Mouse (Mus musculus): ENCODE data around the gene Tnni3. TPM values are rescaled to one million over a fixed set of nuclear protein-coding genes. Genes with fewer than 3 reads are reported as not detected.

Gene Tnni3
- total RNA-seq, 2 experiments from 2014 or later: 0.78 to 1.3 TPM

DNA sequence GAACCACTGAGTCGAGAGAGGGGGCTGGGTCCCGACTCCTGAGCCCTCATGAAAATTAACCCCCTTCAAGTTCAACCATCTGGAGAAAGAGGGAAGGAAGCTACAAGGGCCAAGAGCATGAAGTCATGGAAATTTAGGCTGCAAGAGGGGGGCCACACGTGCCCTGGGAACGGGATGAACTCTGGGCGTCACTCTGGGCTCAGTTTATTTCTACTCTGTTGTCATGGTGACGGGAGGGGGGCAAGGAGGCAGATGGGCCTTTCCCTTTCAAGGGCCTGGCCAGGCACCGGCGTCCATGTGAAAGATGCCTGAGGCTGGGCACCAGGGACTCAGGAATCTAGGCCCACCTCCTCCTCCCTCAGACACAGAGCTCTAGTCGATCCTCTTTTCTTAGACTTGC, 25.8 kb downstream of the Tnni3 start:
- DNase-seq: peak; percentile 57

DNA sequence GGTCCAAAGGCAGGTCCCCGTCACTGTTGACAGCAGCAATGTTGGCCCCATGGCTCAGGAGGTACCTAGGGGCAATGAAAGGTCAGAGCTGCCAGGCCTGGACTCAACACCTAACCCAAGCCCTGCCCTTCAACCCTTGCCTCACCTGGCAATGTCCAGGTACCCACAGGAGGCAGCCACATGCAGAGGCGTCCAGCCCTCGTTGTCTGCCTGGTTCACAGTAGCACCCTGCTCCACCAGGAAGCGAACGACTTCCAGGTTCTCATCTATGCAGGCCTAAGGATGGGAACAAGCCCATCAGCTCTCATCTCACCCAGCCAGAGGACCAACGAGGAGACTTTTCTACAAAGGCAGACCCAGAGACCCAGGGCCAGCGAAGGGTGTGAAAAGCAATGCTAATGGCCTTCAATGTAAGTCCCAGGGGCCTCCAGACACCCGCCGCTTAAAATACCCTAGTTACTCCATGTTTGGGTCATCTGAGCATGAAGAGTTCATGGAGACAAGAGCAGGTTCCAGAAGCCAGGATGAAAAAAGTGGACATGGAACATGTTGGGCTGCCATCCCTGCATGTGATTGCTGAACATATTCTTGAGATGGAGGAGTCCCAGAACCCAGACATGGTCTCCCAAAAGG, 26.6 kb downstream of the Tnni3 start:
- DNase-seq: no peak

DNA sequence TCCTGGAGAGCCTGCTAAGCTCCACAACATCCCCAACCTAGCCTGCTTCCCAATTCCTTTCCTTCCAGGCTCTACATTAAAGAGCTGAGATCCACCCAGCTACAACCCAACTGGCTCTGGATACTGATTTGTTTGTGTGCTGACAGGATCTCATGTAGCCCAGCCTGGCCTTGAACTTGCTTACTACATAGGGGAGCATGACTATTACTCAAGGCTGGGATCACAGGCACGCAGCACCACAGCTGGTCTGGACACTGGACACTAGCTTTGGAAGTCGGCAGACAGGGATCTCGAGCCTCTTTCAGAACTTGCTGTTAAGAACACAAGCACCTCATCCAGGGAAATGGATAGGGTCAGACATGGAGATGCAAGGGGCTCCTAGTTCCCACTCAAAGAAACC, 27.6 kb downstream of the Tnni3 start:
- DNase-seq: no peak

DNA sequence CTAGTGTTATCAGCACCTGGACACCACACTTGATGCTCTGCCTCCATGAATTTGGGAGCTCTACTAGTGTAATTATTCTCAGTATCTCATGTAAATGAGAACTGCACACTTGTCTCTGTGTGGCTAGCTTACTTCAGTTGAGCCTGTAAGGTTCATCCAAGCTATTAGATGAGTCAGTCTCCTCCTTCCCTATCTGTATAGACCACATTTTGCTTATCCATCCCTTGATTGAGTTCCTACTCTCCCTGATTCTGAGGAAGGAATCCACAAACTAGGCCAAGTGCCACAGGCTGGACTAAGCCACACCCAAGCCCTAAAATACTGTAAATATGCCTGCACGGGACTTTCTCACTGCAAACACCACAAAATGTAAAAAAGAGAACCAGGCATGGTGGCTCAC, 30.0 kb downstream of the Tnni3 start:
- no peak for DNase-seq

DNA sequence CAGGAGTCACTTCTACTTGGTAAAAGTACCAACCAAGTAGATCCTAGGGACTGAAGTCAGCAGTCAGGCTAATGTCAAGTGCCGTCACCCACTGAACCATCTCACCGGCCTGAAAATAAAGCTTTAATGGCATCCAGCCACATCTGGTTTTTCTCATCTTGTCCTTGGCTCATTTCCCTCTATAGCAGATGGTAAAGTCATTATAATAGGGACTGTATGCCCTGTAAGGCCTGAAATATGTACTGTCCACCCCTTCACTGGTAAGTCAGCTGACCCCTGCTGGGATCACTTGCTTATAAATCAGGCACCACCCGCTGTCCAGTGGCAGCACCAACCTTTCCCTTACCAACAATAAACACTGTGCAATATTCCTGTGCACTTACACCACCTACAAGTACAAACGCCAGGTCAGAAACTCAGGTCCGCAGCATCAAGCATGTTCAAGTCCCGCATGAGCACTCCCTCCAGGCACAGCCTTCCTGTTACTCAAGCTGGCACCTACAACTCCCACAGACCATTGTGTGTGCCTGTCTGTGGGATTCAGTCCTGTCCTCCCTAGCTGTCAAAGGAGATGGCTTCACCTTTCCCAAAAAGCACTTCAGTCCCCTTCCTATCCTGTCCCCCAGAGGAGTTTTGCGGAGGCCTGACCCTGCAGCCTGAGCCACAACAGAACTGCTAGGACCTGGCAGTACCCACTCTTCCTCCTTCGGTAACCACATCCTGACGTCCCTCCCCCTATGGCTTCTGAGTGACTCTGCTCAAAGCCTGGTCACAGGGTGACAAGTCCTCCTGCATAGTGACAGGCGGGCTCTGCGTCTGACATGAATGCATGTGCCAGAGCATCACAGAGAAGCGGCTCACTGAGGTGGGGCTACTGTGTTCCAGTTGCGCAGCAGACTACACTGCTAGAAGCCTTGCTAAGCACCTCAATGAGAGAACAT, 31.5 kb downstream of the Tnni3 start:
- no peak for DNase-seq

DNA sequence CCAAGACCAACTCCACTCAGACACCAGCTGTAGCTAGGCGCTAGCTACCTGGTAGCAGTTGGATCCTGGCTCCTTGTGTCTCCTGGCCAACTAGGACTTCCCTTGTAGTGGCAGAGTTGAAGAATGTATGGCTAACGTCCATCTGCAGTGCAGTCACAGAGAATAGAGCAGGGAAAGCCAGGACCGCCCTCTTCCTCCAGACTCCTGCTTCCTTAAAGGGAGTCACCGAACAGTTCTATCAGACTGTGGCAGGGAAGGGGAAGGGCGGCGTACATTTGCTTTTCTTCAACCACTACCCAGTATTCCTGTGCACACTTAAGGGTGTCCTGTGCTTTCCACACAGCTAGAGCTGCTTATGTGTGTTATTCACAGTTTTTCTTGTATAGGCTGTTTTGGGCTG, 32.7 kb downstream of the Tnni3 start:
- DNase-seq: no peak

DNA sequence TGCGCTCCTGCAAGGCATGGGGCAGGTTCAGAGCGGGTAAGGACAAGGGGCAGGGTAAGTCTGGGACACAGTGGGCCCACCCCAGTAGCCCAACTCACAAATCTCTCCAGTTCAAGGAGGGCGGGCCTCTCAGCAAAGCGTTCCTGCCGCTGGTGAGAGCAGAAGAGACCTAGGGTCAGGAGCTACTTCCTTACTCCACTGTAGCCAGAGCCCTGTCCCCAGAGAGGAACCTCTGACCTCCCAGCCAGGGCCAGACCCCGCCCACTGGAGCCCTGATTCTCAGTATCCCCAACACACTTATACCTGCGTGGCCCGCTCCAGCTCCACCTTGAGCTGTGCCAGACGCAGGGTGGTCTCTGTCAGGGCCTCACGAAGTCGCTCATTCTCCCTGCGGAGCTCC, 41.7 kb downstream of the Tnni3 start:
- no peak for DNase-seq

DNA sequence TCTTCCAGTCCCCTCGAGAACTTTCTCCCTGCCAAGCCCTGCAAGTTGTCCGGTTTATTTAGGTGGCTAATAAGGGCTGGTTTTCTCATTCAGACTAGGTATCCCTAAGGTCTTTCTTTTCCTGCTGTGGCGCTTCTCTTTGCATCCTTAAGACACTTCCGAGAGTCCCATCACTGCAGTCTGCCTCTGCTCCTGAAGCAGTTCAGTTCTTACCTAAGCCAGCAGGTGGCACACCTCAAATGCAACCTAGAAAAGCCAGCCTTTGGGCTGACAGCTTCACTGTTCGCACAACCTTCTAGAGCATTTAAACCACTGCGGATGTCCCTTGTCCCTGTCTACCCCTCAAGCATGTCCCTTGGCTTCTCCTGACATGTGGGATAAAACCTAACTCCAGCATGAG, 44.4 kb downstream of the Tnni3 start:
- peak; percentile 42 for DNase-seq

DNA sequence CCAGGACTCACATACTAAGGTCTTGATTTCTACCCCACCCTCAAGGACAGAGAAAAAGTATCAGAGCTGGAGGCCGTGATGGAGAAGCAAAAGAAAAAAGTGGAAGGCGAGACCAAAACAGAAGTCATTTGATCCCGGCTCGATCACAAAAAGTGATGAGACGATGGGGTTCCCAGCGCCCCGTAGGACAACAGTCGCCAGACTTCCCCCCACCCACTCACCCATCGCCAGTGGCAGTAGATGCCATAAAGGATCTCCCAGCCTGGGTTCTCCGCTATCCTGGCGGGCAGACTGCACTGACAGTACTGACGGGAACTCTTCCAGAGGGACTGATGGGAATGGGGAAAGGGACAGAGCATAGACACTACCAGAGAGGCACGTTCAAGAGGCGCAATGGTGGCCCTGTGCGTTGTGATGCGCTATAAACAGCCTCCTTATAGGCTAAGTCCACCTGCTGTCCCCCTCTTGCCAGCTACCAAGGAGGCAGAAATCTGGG, 45.2 kb downstream of the Tnni3 start:
- DNase-seq: no peak

DNA sequence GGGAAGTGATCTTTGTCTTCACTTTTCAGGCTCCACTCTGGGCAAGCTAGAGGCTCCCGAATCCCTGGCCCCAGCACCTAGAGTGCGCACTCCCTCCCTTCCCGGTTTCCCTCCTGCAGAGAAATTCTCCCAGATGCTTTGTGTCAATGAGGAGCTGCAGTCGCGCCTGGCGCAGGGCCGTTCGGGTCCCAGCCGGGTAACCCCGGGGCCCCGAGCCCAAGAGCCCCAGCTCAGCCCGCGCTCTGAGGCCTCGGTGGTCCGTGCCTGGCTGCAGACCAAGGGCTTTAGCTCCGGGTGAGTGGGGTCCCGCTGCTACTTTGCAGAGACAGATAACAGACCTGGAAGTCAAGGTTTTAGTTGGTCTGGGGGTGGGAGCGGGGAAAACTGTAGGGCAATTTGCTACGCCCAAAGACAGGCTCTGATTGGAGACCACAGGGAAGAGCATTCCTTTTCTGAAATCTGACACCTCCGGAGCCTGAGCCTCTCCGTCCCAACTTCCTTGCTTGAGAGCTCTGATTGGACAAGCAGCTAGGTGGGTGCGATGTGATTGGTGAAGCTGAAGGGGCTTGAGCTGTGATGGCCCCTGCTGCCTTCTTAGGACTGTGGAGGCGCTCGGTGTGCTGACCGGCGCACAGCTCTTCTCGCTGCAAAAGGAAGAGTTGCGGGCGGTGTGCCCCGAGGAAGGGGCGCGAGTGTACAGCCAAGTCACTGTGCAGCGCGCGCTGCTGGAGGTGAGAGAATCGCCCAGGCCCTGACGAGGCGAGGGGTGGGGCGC, 45.8 kb downstream of the Tnni3 start:
- DNase-seq: peak; percentile 82

DNA sequence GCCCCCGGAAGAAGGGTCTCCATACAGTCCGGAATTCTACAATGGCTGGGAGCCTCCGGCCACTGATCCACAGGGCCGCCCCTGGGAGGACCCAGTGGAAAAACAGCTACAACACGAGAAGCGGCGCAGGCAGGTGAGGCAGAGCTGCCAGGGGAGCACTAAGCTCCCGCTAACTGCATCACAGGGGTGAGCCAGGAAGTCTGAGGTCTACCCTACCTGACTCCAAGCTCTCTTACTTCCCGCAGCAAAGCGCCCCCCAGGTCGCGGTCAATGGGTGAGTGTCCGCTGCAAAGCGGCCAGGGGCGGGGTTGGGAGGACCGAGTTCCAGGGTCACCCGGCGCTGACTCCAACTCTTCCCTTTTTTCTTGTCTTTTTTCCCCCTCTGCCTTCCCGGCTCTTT, 50.1 kb downstream of the Tnni3 start:
- DNase-seq: no peak

DNA sequence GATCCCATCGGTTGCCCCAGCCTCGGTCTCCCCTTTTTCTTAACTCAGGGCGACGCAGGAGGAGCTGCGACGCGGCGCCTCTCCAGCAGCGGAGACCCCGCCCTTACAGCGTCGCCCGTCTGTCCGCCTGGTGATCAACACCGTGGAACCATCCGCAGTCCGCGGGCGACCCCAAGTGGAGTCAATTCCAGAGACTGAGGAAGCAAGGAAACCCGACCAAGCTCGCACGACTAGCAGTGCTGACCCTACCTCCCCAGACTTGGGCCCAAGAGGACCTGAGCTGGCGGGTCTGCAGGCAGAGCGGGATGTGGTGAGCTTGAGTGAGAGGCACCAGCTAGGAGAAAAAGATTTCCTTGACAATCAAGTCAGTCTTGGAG, 52.9 kb downstream of the Tnni3 start:
- DNase-seq: peak; percentile 91

DNA sequence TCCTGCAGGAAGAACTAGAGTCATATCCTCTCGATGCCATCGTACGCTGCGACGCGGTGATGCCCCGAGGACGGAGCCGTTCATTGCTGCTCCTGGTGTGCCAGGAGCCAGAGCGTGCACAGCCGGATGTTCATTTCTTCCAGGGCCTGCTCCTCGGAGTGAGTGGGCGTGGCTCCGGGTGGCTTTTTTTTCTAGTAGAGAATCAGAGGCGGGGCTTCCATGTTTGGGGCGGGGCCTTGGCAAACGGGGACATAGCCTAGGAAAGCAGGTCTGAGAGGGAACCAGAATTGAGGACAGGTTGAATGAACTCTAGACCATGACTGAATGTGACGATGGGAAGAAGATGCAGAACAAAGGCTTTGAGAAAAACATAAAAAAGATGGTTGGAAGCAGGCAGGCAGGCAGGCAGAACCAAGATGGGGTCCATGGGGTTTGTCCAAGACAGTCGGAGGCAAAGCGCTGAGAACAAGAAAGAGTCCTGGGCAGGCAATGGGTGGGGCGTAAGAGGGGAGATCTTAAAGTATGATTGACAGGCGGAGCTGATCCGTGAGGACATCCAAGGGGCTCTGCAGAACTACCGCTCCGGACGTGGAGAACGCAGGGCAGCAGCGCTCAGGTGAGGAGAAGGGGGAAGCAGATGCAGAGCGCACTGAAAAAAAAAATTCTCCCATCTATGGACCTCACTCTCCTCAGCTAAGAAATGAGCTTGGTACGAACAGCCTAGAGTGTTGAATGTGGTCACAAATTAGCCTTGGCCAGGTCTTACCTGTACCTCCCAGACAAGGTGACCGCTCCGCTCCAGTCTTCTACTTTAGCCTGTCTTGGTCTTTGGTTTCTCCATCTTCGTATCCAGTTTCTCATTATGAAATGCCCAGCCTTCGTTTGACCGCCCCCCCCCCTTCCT, 53.5 kb downstream of the Tnni3 start:
- peak; percentile 71 for DNase-seq

Other genes with a start within 250 kb of the Tnni3 start
- under 1 TPM; 0.24 to 0.39 TPM for gene Ncr1, start 186.5 kb downstream of the Tnni3 start, total RNA-seq (2021)
- under 1 TPM; 0.12 to 0.18 TPM for gene Gp6, start 126.5 kb downstream of the Tnni3 start, total RNA-seq (2021)
- gene Rdh13, start 78.6 kb downstream of the Tnni3 start, total RNA-seq (2021): 10 to 100 TPM; 30.9 to 38.2 TPM
- gene Eps8l1, start 63.6 kb downstream of the Tnni3 start, total RNA-seq (2021): 1 to 10 TPM; 2.1 to 7.1 TPM
- 10 to 100 TPM; 74.0 to 84.4 TPM for gene Ppp1r12c, start 22.5 kb downstream of the Tnni3 start, total RNA-seq (2021)
- gene Tnnt1, start 7.8 kb downstream of the Tnni3 start, total RNA-seq (2021): 10 to 100 TPM; 17.3 to 93.6 TPM
- gene Dnaaf3, start 8.2 kb upstream of the Tnni3 start, total RNA-seq (2021): 1 to 10 TPM in 1 of 2 experiments, under 1 TPM in 1; 0.60 to 1.1 TPM
- gene Syt5, start 23.3 kb upstream of the Tnni3 start, total RNA-seq (2021): 10 to 100 TPM in 1 of 2 experiments, 1 to 10 TPM in 1; 9.5 to 12.7 TPM
- gene Ptprh, start 79.8 kb upstream of the Tnni3 start, total RNA-seq (2021): not detected
- gene Tmem86b, start 107.2 kb upstream of the Tnni3 start, total RNA-seq (2021): 10 to 100 TPM; 12.7 to 14.7 TPM
- gene Ppp6r1, start 134.8 kb upstream of the Tnni3 start, total RNA-seq (2021): 10 to 100 TPM; 74.0 to 83.3 TPM
- gene Hspbp1, start 160.8 kb upstream of the Tnni3 start, total RNA-seq (2021): 10 to 100 TPM; 36.1 to 36.7 TPM
- gene Brsk1, start 166.4 kb upstream of the Tnni3 start, total RNA-seq (2021): 10 to 100 TPM in 1 of 2 experiments, 1 to 10 TPM in 1; 7.5 to 11.8 TPM
- gene Tmem150b, start 201.0 kb upstream of the Tnni3 start, total RNA-seq (2021): under 1 TPM; 0.21 to 0.27 TPM
- gene Kmt5c, start 215.9 kb upstream of the Tnni3 start, total RNA-seq (2021): 10 to 100 TPM; 54.5 to 98.2 TPM
- gene Cox6b2, start 228.9 kb upstream of the Tnni3 start, total RNA-seq (2021): 10 to 100 TPM; 28.5 to 39.2 TPM
- not detected for gene Fam71e2, start 247.1 kb upstream of the Tnni3 start, total RNA-seq (2021)

Measured in adrenal gland, postnatal 10 days (tissue).